Mouse (Mus musculus) thymus, adult 2 months (tissue): ENCODE data around the gene B4galt5. TPM values are rescaled to one million over a fixed set of nuclear protein-coding genes. Genes with fewer than 3 reads are reported as not detected.
A peak's percentile ranks its signal among the peaks of the same experiment; 100 is the strongest.

Source experiments
- DNase-seq: peaks from one replicate; pipeline ENCODE4 v3.0.0; 2021
- H3K27ac ChIP-seq: fragments of 200-500 bp; 2 replicates; pipeline ENCODE4 v1.5.1; 2012; ENCODE audit warnings: low read length, control low read depth; ENCODE audit not compliant: control insufficient read depth, insufficient read depth
- H3K27me3 ChIP-seq: fragments of 200-500 bp; 2 replicates; pipeline ENCODE4 v1.6.1; 2012; ENCODE audit warnings: mild to moderate bottlenecking, low read length, moderate library complexity, mixed read lengths; ENCODE audit not compliant: control insufficient read depth, insufficient read depth
- H3K36me3 ChIP-seq: fragments of 200-500 bp; 2 replicates; pipeline ENCODE4 v1.6.1; 2012; ENCODE audit warnings: mild to moderate bottlenecking, low read length, moderate library complexity; ENCODE audit not compliant: control insufficient read depth, insufficient read depth
- H3K4me1 ChIP-seq: fragments of 200-500 bp; replicated peaks from 2 replicates; pipeline ENCODE4 v1.6.1; 2012; ENCODE audit warnings: low read length; ENCODE audit not compliant: control insufficient read depth, insufficient read depth
- H3K4me3 ChIP-seq: fragments of 200-500 bp; 2 replicates; pipeline ENCODE4 v1.5.1; 2012; ENCODE audit warnings: mild to moderate bottlenecking, low read length, control low read depth, moderate library complexity; ENCODE audit not compliant: control insufficient read depth, insufficient read depth
- CTCF ChIP-seq: fragments of 200-500 bp; IDR thresholded peaks from 2 replicates; pipeline ENCODE4 v1.5.1; 2012; ENCODE audit warnings: mild to moderate bottlenecking, control low read depth, low read length, moderate library complexity, borderline replicate concordance; ENCODE audit not compliant: control insufficient read depth, poor library complexity, insufficient read depth; ENCODE audit errors: extremely low read depth
- POLR2A ChIP-seq: fragments of 200-500 bp; IDR thresholded peaks from 2 replicates; pipeline ENCODE4 v1.6.1; 2012; ENCODE audit warnings: mild to moderate bottlenecking, low read length, control low read depth, moderate library complexity; ENCODE audit not compliant: control insufficient read depth, poor library complexity, insufficient read depth; ENCODE audit errors: extremely low read depth
- WGBS: fragments of 180-500 bp; shearing (Covaris S2); methylation state at CpG from one replicate; pipeline ENCODE4 v1.1.7; 2018; 5-methylcytosine and 5-hydroxymethylcytosine counted together
- polyA plus RNA-seq: library from polyadenylated mRNA; depleted of rRNA; stranded (reverse); fragments of >200 nt; gene quantifications from 2 replicates; pipeline ENCODE4 v1.2.3, GENCODE M21; 2012

Gene B4galt5
- polyA plus RNA-seq, 1 experiment = 10.9 TPM

- 96% methylated on average over 4 of the region's 4 CpGs for WGBS
- no peak overlapping the region for H3K27ac ChIP-seq
- no peaks in the 10 kb centered on the region for H3K4me1 ChIP-seq
- H3K36me3 ChIP-seq = no peaks in the 10 kb centered on the region
- TF ChIP-seq POLR2A = no peak
- TF ChIP-seq CTCF = no peak
- H3K4me3 ChIP-seq = no peak overlapping the region
- DNase-seq = no peak
- no peaks in the 10 kb centered on the region for H3K27me3 ChIP-seq
Observed at GRCm38 (mm10) chr2:167292151-167292591, 56.8 kb downstream of the B4galt5 start.

GRCm38 (mm10) chr2:167291656-167292055 lies 57.3 kb downstream of the B4galt5 start:
- DNase-seq = no peak
- no peaks in the 10 kb centered on the region for H3K4me1 ChIP-seq
- no peak overlapping the region for H3K27ac ChIP-seq
- TF ChIP-seq CTCF (no peak), POLR2A (no peak)
- H3K4me3 ChIP-seq = no peak overlapping the region
- no peaks in the 10 kb centered on the region for H3K36me3 ChIP-seq
- H3K27me3 ChIP-seq = no peaks in the 10 kb centered on the region
- 91% methylated on average over 11 of the region's 11 CpGs for WGBS

- TF ChIP-seq CTCF = no peak
- H3K4me3 ChIP-seq = no peak overlapping the region
- no peaks in the 10 kb centered on the region for H3K4me1 ChIP-seq
- DNase-seq = no peak
- WGBS = 94% methylated on average over 13 of the region's 13 CpGs
- H3K27ac ChIP-seq = no peak overlapping the region
- H3K27me3 ChIP-seq = no peaks in the 10 kb centered on the region
- H3K36me3 ChIP-seq = no peaks in the 10 kb centered on the region
Observed at GRCm38 (mm10) chr2:167281461-167281860, 67.5 kb downstream of the B4galt5 start.

- Histone ChIP-seq H3K36me3 (no peaks in the 10 kb centered on the region), H3K4me3 (no peak overlapping the region), H3K27me3 (no peaks in the 10 kb centered on the region), H3K4me1 (no peaks in the 10 kb centered on the region), H3K27ac (no peak overlapping the region)
- TF ChIP-seq POLR2A (no peak), CTCF (no peak)
- WGBS = 76% methylated on average over 4 of the region's 4 CpGs
- no peak for DNase-seq
Observed at GRCm38 (mm10) chr2:167280986-167281310, 68.0 kb downstream of the B4galt5 start.

- H3K27me3 ChIP-seq = no peaks in the 10 kb centered on the region
- no peak overlapping the region for H3K27ac ChIP-seq
- WGBS = 41% methylated on average over 26 of the region's 26 CpGs
- TF ChIP-seq CTCF (peak; percentile 97), POLR2A (no peak)
- H3K36me3 ChIP-seq = no peaks in the 10 kb centered on the region
- peak; percentile 75 for DNase-seq
- H3K4me3 ChIP-seq = no peak overlapping the region
- H3K4me1 ChIP-seq = no peaks in the 10 kb centered on the region
Observed at GRCm38 (mm10) chr2:167280090-167280985, 68.6 kb downstream of the B4galt5 start.

- no peak overlapping the region for H3K27ac ChIP-seq
- 53% methylated on average over 17 of the region's 17 CpGs for WGBS
- TF ChIP-seq CTCF (peak; percentile 90), POLR2A (no peak)
- no peaks in the 10 kb centered on the region for H3K27me3 ChIP-seq
- H3K4me3 ChIP-seq = no peak overlapping the region
- peak; percentile 51 for DNase-seq
- H3K36me3 ChIP-seq = no peaks in the 10 kb centered on the region
- H3K4me1 ChIP-seq = no peaks in the 10 kb centered on the region
Observed at GRCm38 (mm10) chr2:167278751-167279526, 70.0 kb downstream of the B4galt5 start.
